Mouse (Mus musculus) adrenal gland, adult 2 months (tissue): ENCODE data around the gene Rgs6. TPM values are rescaled to one million over a fixed set of nuclear protein-coding genes. Genes with fewer than 3 reads are reported as not detected.

ENCODE experiments used
- DNase-seq: peaks from one replicate; pipeline ENCODE4 v3.0.0; 2021
- polyA plus RNA-seq: library from polyadenylated mRNA; depleted of rRNA; stranded (reverse); fragments of >200 nt; gene quantifications from 2 replicates; pipeline ENCODE4 v1.2.3, GENCODE M21; 2012
- total RNA-seq, 2 experiments: library from RNA; stranded (reverse); gene quantifications; 2 replicates each; pipeline ENCODE4 v1.2.3; 2021

The Rgs6 gene
- total and polyA plus RNA-seq, 3 experiments: 0.16 to 0.76 (median 0.75) TPM

GRCm38 (mm10) chr12:83136031-83136430 lies 547.9 kb downstream of the Rgs6 start:
- DNase-seq: peak; percentile 61

- no peak for DNase-seq
Measured at GRCm38 (mm10) chr12:83136460-83136859, 548.4 kb downstream of the Rgs6 start.

GRCm38 (mm10) chr12:83137001-83137400 lies 548.9 kb downstream of the Rgs6 start:
- no peak for DNase-seq

- DNase-seq: no peak
Measured at GRCm38 (mm10) chr12:83141164-83141563, 553.1 kb downstream of the Rgs6 start.

GRCm38 (mm10) chr12:83142507-83142906 lies 554.4 kb downstream of the Rgs6 start:
- DNase-seq: no peak

- no peak for DNase-seq
Measured at GRCm38 (mm10) chr12:83143071-83143470, 555.0 kb downstream of the Rgs6 start.

GRCm38 (mm10) chr12:83143574-83143973 lies 555.5 kb downstream of the Rgs6 start:
- DNase-seq: no peak

- no peak for DNase-seq
Measured at GRCm38 (mm10) chr12:83145074-83145473, 557.0 kb downstream of the Rgs6 start.

GRCm38 (mm10) chr12:83145902-83146301 lies 557.8 kb downstream of the Rgs6 start:
- no peak for DNase-seq

GRCm38 (mm10) chr12:83146917-83147316 lies 558.8 kb downstream of the Rgs6 start:
- peak; percentile 62 for DNase-seq

GRCm38 (mm10) chr12:83150030-83150429 lies 561.9 kb downstream of the Rgs6 start:
- DNase-seq: peak; percentile 74

GRCm38 (mm10) chr12:83150813-83151212 lies 562.7 kb downstream of the Rgs6 start:
- DNase-seq: no peak

GRCm38 (mm10) chr12:83151474-83151873 lies 563.4 kb downstream of the Rgs6 start:
- no peak for DNase-seq

- no peak for DNase-seq
Measured at GRCm38 (mm10) chr12:83160211-83160610, 572.1 kb downstream of the Rgs6 start.

GRCm38 (mm10) chr12:83160700-83161099 lies 572.6 kb downstream of the Rgs6 start:
- no peak for DNase-seq

GRCm38 (mm10) chr12:83163721-83164120 lies 575.6 kb downstream of the Rgs6 start:
- DNase-seq: no peak

- no peak for DNase-seq
Measured at GRCm38 (mm10) chr12:83165058-83165457, 577.0 kb downstream of the Rgs6 start.

GRCm38 (mm10) chr12:83168310-83168709 lies 580.2 kb downstream of the Rgs6 start:
- DNase-seq: no peak

GRCm38 (mm10) chr12:83169495-83170209 lies 581.6 kb downstream of the Rgs6 start:
- DNase-seq: no peak

- no peak for DNase-seq
Measured at GRCm38 (mm10) chr12:83178770-83179169, 590.7 kb downstream of the Rgs6 start.

GRCm38 (mm10) chr12:83179860-83180259 lies 591.8 kb downstream of the Rgs6 start:
- DNase-seq: no peak

GRCm38 (mm10) chr12:83180561-83180960 lies 592.5 kb downstream of the Rgs6 start:
- DNase-seq: no peak

GRCm38 (mm10) chr12:83201674-83202073 lies 613.6 kb downstream of the Rgs6 start:
- no peak for DNase-seq

- peak; percentile 27 for DNase-seq
Measured at GRCm38 (mm10) chr12:83204361-83204760, 616.3 kb downstream of the Rgs6 start.
